Mouse (Mus musculus): ENCODE measurements around the gene Gm37240.

GRCm38 (mm10) chr3:85369157-85369556, 518.2 kb downstream of the Gm37240 start:
- TF ChIP-seq CTCF (IDR thresholded peaks at IDR 0.05; ENCODE audit: control insufficient read depth, insufficient read depth, low read length) (no peak), POLR2A (IDR thresholded peaks at IDR 0.05; ENCODE audit: borderline replicate concordance, control insufficient read depth, low read depth, low read length) (no peak)
